In genomic region chr12:17778320-17778719, GRCm38 (mm10) we compare ENCODE assay signal across 10 mouse cellular contexts.
DNase-seq lines count a peak whose midpoint lies in the region; ATAC-seq and TF ChIP-seq lines count a peak whose summit lies in the region.
"Had no signal": no experiment of that assay in that cellular context is flagged by ENCODE, and none has a peak within 500 bp of the region (broad histone marks: within the 10 kb centered on the region; RNA-seq: fewer than 3 reads in every experiment).

No protein-coding gene starts in this region.

- peaks cover 0 to 2% of the 10 kb centered on the region in 2 experiments; a peak in 1 of 4 replicates for H3K36me3 ChIP-seq in MEL (ENCODE audit: control insufficient read depth in 1 of 2, insufficient read depth in 2 of 2, low read length in 2 of 2)
- H3K36me3 ChIP-seq: embryonic facial prominence, embryonic 15.5 days; limb, embryonic 15.5 days had no signal

- peak; percentile 49 for TF ChIP-seq RAD21 in MEL (IDR thresholded peaks at IDR 0.05; ENCODE audit: low read depth, low read length)

- H3K27ac ChIP-seq in MEL (ENCODE audit: control insufficient read depth, low read depth, low read length) = no peak overlapping the region
- H3K27ac ChIP-seq: embryonic facial prominence, embryonic 15.5 days; limb, embryonic 15.5 days had no signal

- peak; percentile 24 for DNase-seq in layer of hippocampus, adult 11-12 months (ENCODE audit: low spot score)
- no peak for DNase-seq in layer of hippocampus, adult 9-11 months
- DNase-seq in MEL (ENCODE audit: low read depth, low spot score) = peak; percentile 50
- peak; percentile 53 for DNase-seq in cerebellum, adult 9-11 months
- peak; percentile 48 for DNase-seq in lung, postnatal 10 days
- peak; percentile 23 for DNase-seq in right cerebral cortex, postnatal 25 days
- DNase-seq in testis, postnatal 10 days (ENCODE audit: low spot score) = no peak

- peak; percentile 67 for ATAC-seq in inflammation-experienced regulatory T-cells, adult 6 months

- H3K4me3 ChIP-seq in MEL (ENCODE audit: control insufficient read depth in 1 of 2, insufficient read depth in 1 of 2, low read depth in 2 of 2, low read length in 2 of 2) = no peak overlapping the region
- H3K4me3 ChIP-seq: embryonic facial prominence, embryonic 15.5 days; limb, embryonic 15.5 days had no signal

- H3K9me3 ChIP-seq in MEL (replicated peaks; ENCODE audit: insufficient read depth, low read length) = no peaks in the 10 kb centered on the region
- H3K9me3 ChIP-seq: embryonic facial prominence, embryonic 15.5 days; limb, embryonic 15.5 days had no signal

- no peak overlapping the region for H3K9ac ChIP-seq in MEL (ENCODE audit: control insufficient read depth, low read depth, low read length, poor library complexity, severe bottlenecking)
- H3K9ac ChIP-seq: embryonic facial prominence, embryonic 15.5 days; limb, embryonic 15.5 days had no signal

- no peaks in the 10 kb centered on the region for H3K79me2 ChIP-seq in MEL (ENCODE audit: control insufficient read depth, insufficient read depth, low read length, poor library complexity)

- TF ChIP-seq CTCF in MEL (IDR thresholded peaks at IDR 0.05 in 2 of 3, conservative IDR thresholded peaks at IDR 0.05 in 1 of 3; ENCODE audit: control insufficient read depth in 1 of 3, insufficient read depth in 1 of 3, low read depth in 2 of 3, low read length in 3 of 3, poor library complexity in 1 of 3, severe bottlenecking in 1 of 3) = peak; percentile 55 to 71 (median 65)

- TF ChIP-seq EP300 in MEL (IDR thresholded peaks at IDR 0.05; ENCODE audit: low read depth in 1 of 2, low read length in 2 of 2) = no peak

- H3K27me3 ChIP-seq in MEL (ENCODE audit: control insufficient read depth in 1 of 2, insufficient read depth in 2 of 2, low read length in 2 of 2) = no peaks in the 10 kb centered on the region
- H3K27me3 ChIP-seq: embryonic facial prominence, embryonic 15.5 days; limb, embryonic 15.5 days had no signal

- peaks cover 0 to 3% of the 10 kb centered on the region in 2 experiments; a peak in 1 of 4 replicates for H3K4me1 ChIP-seq in MEL (ENCODE audit: control insufficient read depth in 1 of 2, insufficient read depth in 2 of 2, low read length in 2 of 2)
- H3K4me1 ChIP-seq: embryonic facial prominence, embryonic 15.5 days; limb, embryonic 15.5 days had no signal

- no peak for TF ChIP-seq POLR2A in MEL (IDR thresholded peaks at IDR 0.05; ENCODE audit: control insufficient read depth in 1 of 2, insufficient read depth in 1 of 2, low read depth in 1 of 2, low read length in 2 of 2, poor library complexity in 1 of 2)

TF ChIP-seq in MEL, 35 proteins besides CTCF, POLR2A, EP300 and RAD21:
- TF ChIP-seq MAX (IDR thresholded peaks at IDR 0.05; ENCODE audit: low read length) (no peak), GATA1 (IDR thresholded peaks at IDR 0.05; ENCODE audit: low read depth, low read length) (no peak), SMC3 (IDR thresholded peaks at IDR 0.05; ENCODE audit: low read depth, low read length) (peak; percentile 75), ZKSCAN1 (IDR thresholded peaks at IDR 0.05; ENCODE audit: low read depth, low read length) (peak; percentile 93), SIN3A (IDR thresholded peaks at IDR 0.05; ENCODE audit: low read length) (no peak), ELF1 (IDR thresholded peaks at IDR 0.05; ENCODE audit: low read depth, low read length) (no peak), KAT2A (conservative IDR thresholded peaks at IDR 0.05; ENCODE audit: low read depth, low read length) (no peak), ZC3H11A (IDR thresholded peaks at IDR 0.05; ENCODE audit: low read depth, low read length) (peak; percentile 25; the same call in 1 of the 2 replicates), CHD2 (IDR thresholded peaks at IDR 0.05; ENCODE audit: low read length) (no peak)

Comparison
In these comparisons a context has a peak if more than half of its experiments do, and no peak if none do; other contexts are left out.
1. DNase-seq: peak in layer of hippocampus, adult 11-12 months (single experiment), MEL (single experiment), cerebellum, adult 9-11 months (single experiment), lung, postnatal 10 days (single experiment) and right cerebral cortex, postnatal 25 days (single experiment); none in layer of hippocampus, adult 9-11 months (single experiment) and testis, postnatal 10 days (single experiment).